ENCODE assay signal across 27 mouse cellular contexts in the genomic region with DNA sequence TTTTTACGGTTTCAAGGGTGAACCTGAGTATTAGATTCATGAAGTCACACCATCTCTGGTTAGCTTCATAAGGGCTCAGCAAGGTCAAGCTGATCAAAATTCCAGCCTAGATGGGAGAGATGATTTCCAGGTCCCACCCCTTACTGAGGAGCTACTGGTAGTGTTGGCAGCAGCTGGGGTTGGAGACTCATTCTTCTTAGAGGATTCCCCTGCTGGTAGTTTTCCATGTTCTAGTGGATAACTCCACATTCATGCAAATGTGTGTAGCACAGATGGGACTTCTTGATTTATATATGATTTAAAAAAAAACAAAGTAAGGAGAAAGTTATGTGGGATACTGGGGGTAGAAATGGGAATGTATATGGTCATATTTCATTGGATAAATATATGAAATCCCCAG.
DNase-seq lines count a peak whose midpoint lies in the region; ATAC-seq lines count a peak whose summit lies in the region.
"Had no signal": no experiment of that assay in that cellular context is flagged by ENCODE, and none has a peak within 500 bp of the region (broad histone marks: within the 10 kb centered on the region; RNA-seq: fewer than 3 reads in every experiment).

No protein-coding gene starts in this region.

- no peak overlapping the region for H3K4me3 ChIP-seq in embryonic facial prominence, embryonic 14.5 days (ENCODE audit: low read depth, low read length)
- no peak overlapping the region for H3K4me3 ChIP-seq in embryonic facial prominence, embryonic 10.5 days
- H3K4me3 ChIP-seq: embryonic facial prominence, embryonic 12.5 days; embryonic facial prominence, embryonic 15.5 days; erythroblast, embryonic 14.5 days; forebrain, embryonic 10.5 days; forebrain, embryonic 13.5 days; forebrain, embryonic 15.5 days had no signal

- H3K9me3 ChIP-seq in embryonic facial prominence, embryonic 14.5 days (ENCODE audit: control insufficient read depth, low read length): no peaks in the 10 kb centered on the region
- no peaks in the 10 kb centered on the region for H3K9me3 ChIP-seq in embryonic facial prominence, embryonic 10.5 days
- H3K9me3 ChIP-seq: embryonic facial prominence, embryonic 12.5 days; embryonic facial prominence, embryonic 15.5 days; forebrain, embryonic 10.5 days; forebrain, embryonic 13.5 days; forebrain, embryonic 15.5 days; G1E had no signal

- no peaks in the 10 kb centered on the region for H3K36me3 ChIP-seq in embryonic facial prominence, embryonic 14.5 days (ENCODE audit: control insufficient read depth, insufficient read depth, low read length)
- no peaks in the 10 kb centered on the region for H3K36me3 ChIP-seq in embryonic facial prominence, embryonic 10.5 days (replicated peaks)
- H3K36me3 ChIP-seq: embryonic facial prominence, embryonic 12.5 days; embryonic facial prominence, embryonic 15.5 days; forebrain, embryonic 10.5 days; forebrain, embryonic 15.5 days; G1E had no signal

- DNase-seq in embryonic facial prominence, embryonic 14.5 days (ENCODE audit: low spot score): peak; percentile 1
- no peak for DNase-seq in embryonic facial prominence, embryonic 10.5 days (ENCODE audit: low spot score)
- no peak for DNase-seq in frontal cortex, postnatal 25 days (ENCODE audit: low spot score in 2 of 2)
- no peak for DNase-seq in thymus, postnatal 25 days
- DNase-seq: adrenal gland, adult 8-10 months; adrenal gland, postnatal 14 days; adrenal gland, postnatal 36 days; B cell, adult 2 months; cerebellum, adult 11 months; cerebellum, adult 18-20 months; cerebellum, adult 8-10 months; cerebellum, adult 9-11 months; cerebellum, postnatal 14 days; cerebellum, postnatal 36 days; embryo, embryonic 11 days had no signal

- H3K9ac ChIP-seq in embryonic facial prominence, embryonic 14.5 days (ENCODE audit: low read depth, low read length): no peak overlapping the region
- H3K9ac ChIP-seq: embryonic facial prominence, embryonic 12.5 days; embryonic facial prominence, embryonic 15.5 days; forebrain, embryonic 13.5 days; forebrain, embryonic 15.5 days had no signal

- no peak for ATAC-seq in embryonic facial prominence, embryonic 14.5 days (ENCODE audit: low read depth)
- ATAC-seq in frontal cortex, adult (ENCODE audit: low TSS enrichment): peak; percentile 66
- ATAC-seq: activated CD4-positive, CD25-positive, alpha-beta regulatory T cell, adult 4 months; CD4-positive, CD25-positive, alpha-beta regulatory T cell, adult 4 months; forebrain, embryonic 13.5 days; forebrain, embryonic 15.5 days; Patski had no signal

- H3K27ac ChIP-seq in embryonic facial prominence, embryonic 14.5 days (replicated peaks; ENCODE audit: low read depth, low read length): no peak overlapping the region
- H3K27ac ChIP-seq in embryonic facial prominence, embryonic 10.5 days (replicated peaks): no peak overlapping the region
- H3K27ac ChIP-seq: embryonic facial prominence, embryonic 12.5 days; embryonic facial prominence, embryonic 15.5 days; forebrain, embryonic 10.5 days; forebrain, embryonic 13.5 days; forebrain, embryonic 15.5 days had no signal

- WGBS in embryonic facial prominence, embryonic 14.5 days: 81% methylated on average over 1 of the region's 1 CpGs
- 89% methylated on average over 1 of the region's 1 CpGs for WGBS in embryonic facial prominence, embryonic 10.5 days

- H3K4me2 ChIP-seq in embryonic facial prominence, embryonic 14.5 days (ENCODE audit: low read depth, low read length): no peak overlapping the region
- H3K4me2 ChIP-seq: embryonic facial prominence, embryonic 12.5 days; embryonic facial prominence, embryonic 15.5 days; forebrain, embryonic 13.5 days; forebrain, embryonic 15.5 days had no signal

- H3K27me3 ChIP-seq in embryonic facial prominence, embryonic 14.5 days (replicated peaks; ENCODE audit: control insufficient read depth, insufficient read depth, low read length): no peaks in the 10 kb centered on the region
- H3K27me3 ChIP-seq in embryonic facial prominence, embryonic 10.5 days (replicated peaks; ENCODE audit: low read depth, poor library complexity, severe bottlenecking): no peaks in the 10 kb centered on the region
- H3K27me3 ChIP-seq: CH12.LX; embryonic facial prominence, embryonic 12.5 days; embryonic facial prominence, embryonic 15.5 days; forebrain, embryonic 13.5 days; forebrain, embryonic 15.5 days had no signal

- no peaks in the 10 kb centered on the region for H3K4me1 ChIP-seq in embryonic facial prominence, embryonic 14.5 days (ENCODE audit: control insufficient read depth, insufficient read depth, low read length)
- H3K4me1 ChIP-seq in embryonic facial prominence, embryonic 10.5 days: no peaks in the 10 kb centered on the region
- H3K4me1 ChIP-seq: embryonic facial prominence, embryonic 12.5 days; embryonic facial prominence, embryonic 15.5 days; forebrain, embryonic 10.5 days; forebrain, embryonic 13.5 days had no signal
